Mouse (Mus musculus) erythroid progenitor cell, adult 5-6 weeks (primary cell): ENCODE data around the gene Prss36. TPM values are rescaled to one million over a fixed set of nuclear protein-coding genes. Genes with fewer than 3 reads are reported as not detected.
"Not testable (repeated sequence)": the region's sequence is repeated elsewhere in the genome, so short reads cannot be mapped to it uniquely, and the experiment has no call there.

ENCODE experiments used
- ATAC-seq: replicated peaks from 2 replicates; pipeline ENCODE4 v1.8.0; 2016; ENCODE audit warnings: moderate number of reproducible peaks, mild to moderate bottlenecking, moderate TSS enrichment, inconsistent platforms; ENCODE audit not compliant: poor library complexity, low FRiP score, severe bottlenecking
- total RNA-seq, 2 experiments: library from RNA; stranded (forward) in 1 of 2; stranded (reverse) in 1 of 2; fragments of 150-400 nt in 1 of 2; fragments of 186-747, 209-891 nt in 1 of 2; gene quantifications; 2 replicates each; pipeline versions ENCODE4 v1.2.3 to v1.2.4; 2015 to 2017; ENCODE audit warnings: low replicate concordance in 2 of 2

Prss36 gene
- total RNA-seq, 2 experiments from 2014 or later: 3.8 TPM; not detected in 1

- ATAC-seq: peak; percentile 98
Observed at GRCm38 (mm10) chr7:127912190-127912871, 34.2 kb downstream of the Prss36 start, which contains the start of gene Kat8. Kat8 (plus strand) TSS chr7:127912516.

GRCm38 (mm10) chr7:127908656-127909055 lies 37.9 kb downstream of the Prss36 start:
- ATAC-seq: no peak

GRCm38 (mm10) chr7:127907939-127908338 lies 38.6 kb downstream of the Prss36 start:
- no peak for ATAC-seq

- peak; percentile 93 for ATAC-seq
Observed at GRCm38 (mm10) chr7:127903971-127904796, 42.3 kb downstream of the Prss36 start, which contains the start of gene Bckdk. Bckdk (plus strand) TSS chr7:127904082.

GRCm38 (mm10) chr7:127901772-127902171 lies 44.8 kb downstream of the Prss36 start:
- no peak for ATAC-seq

GRCm38 (mm10) chr7:127899997-127900396 lies 46.5 kb downstream of the Prss36 start:
- ATAC-seq: no peak

- no peak for ATAC-seq
Observed at GRCm38 (mm10) chr7:127898179-127898956, 48.2 kb downstream of the Prss36 start.

GRCm38 (mm10) chr7:127897542-127897941 lies 49.0 kb downstream of the Prss36 start:
- ATAC-seq: no peak

- ATAC-seq: peak; percentile 50
Observed at GRCm38 (mm10) chr7:127896384-127896783, 50.1 kb downstream of the Prss36 start.

GRCm38 (mm10) chr7:127895891-127896290 lies 50.6 kb downstream of the Prss36 start:
- ATAC-seq: not testable (repeated sequence)

GRCm38 (mm10) chr7:127895442-127895841 lies 51.1 kb downstream of the Prss36 start, which contains the start of the genes Gm21974 and Vkorc1:
Gm21974 (minus strand) TSS chr7:127895454.
Vkorc1 (minus strand) TSS chr7:127895617.
- ATAC-seq: peak; percentile 96

- no peak for ATAC-seq
Observed at GRCm38 (mm10) chr7:127894480-127894879, 52.0 kb downstream of the Prss36 start.

GRCm38 (mm10) chr7:127890798-127891197 lies 55.7 kb downstream of the Prss36 start, which contains the start of gene Prss53:
Prss53 (minus strand) TSS chr7:127890970.
- no peak for ATAC-seq

GRCm38 (mm10) chr7:127888821-127889220 lies 57.7 kb downstream of the Prss36 start:
- ATAC-seq: no peak

- ATAC-seq: no peak
Observed at GRCm38 (mm10) chr7:127887781-127888180, 58.7 kb downstream of the Prss36 start.

- no peak for ATAC-seq
Observed at GRCm38 (mm10) chr7:127887191-127887590, 59.3 kb downstream of the Prss36 start.

- no peak for ATAC-seq
Observed at GRCm38 (mm10) chr7:127886551-127886950, 60.0 kb downstream of the Prss36 start.

GRCm38 (mm10) chr7:127885951-127886350 lies 60.6 kb downstream of the Prss36 start:
- ATAC-seq: no peak
